Mouse (Mus musculus): ENCODE data around the gene Tinagl1.

GRCm38 (mm10) chr4:130186891-130187290, 12.0 kb upstream of the Tinagl1 start:
- TF ChIP-seq CTCF (IDR thresholded peaks at IDR 0.05) (no peak), EP300 (IDR thresholded peaks at IDR 0.05) (peak; percentile 43; the same call in 1 of the 2 replicates)
